Mouse (Mus musculus) heart, adult 2 months (tissue): ENCODE results near the gene Zfp553. TPM values are rescaled to one million over a fixed set of nuclear protein-coding genes. Genes with fewer than 3 reads are reported as not detected.
A peak's percentile ranks its signal among the peaks of the same experiment; 100 is the strongest.

Experiments
- DNase-seq, 2 experiments: peaks; one replicate each; pipeline ENCODE4 v3.0.0; 2021
- H3K27ac ChIP-seq: fragments of 200-600 bp; 2 replicates; pipeline ENCODE4 v1.8.1; 2022
- H3K27me3 ChIP-seq: fragments of 200-500 bp; 2 replicates; pipeline ENCODE4 v1.6.1; 2012; ENCODE audit warnings: mild to moderate bottlenecking, low read length, inconsistent platforms, mixed read lengths; ENCODE audit not compliant: control insufficient read depth, insufficient read depth
- H3K36me3 ChIP-seq: fragments of 200-500 bp; 2 replicates; pipeline ENCODE4 v1.6.1; 2012; ENCODE audit warnings: low read length, inconsistent platforms; ENCODE audit not compliant: control insufficient read depth, insufficient read depth
- H3K4me1 ChIP-seq: fragments of 200-500 bp; 2 replicates; pipeline ENCODE4 v1.6.1; 2011; ENCODE audit warnings: low read length; ENCODE audit not compliant: control insufficient read depth, insufficient read depth
- H3K4me3 ChIP-seq: fragments of 200-600 bp; 2 replicates; pipeline ENCODE4 v1.8.1; 2022
- H3K79me2 ChIP-seq: fragments of 200-500 bp; replicated peaks from 2 replicates; pipeline ENCODE4 v1.6.1; 2012; ENCODE audit warnings: mild to moderate bottlenecking, inconsistent platforms, low read length, moderate library complexity, mixed read lengths; ENCODE audit not compliant: control insufficient read depth, insufficient read depth
- H3K9ac ChIP-seq: fragments of 200-500 bp; 2 replicates; pipeline ENCODE4 v1.6.1; 2012; ENCODE audit warnings: low read depth, mild to moderate bottlenecking, control low read depth, inconsistent platforms, low read length, mixed read lengths
- CTCF ChIP-seq: fragments of 200-600 bp; IDR thresholded peaks from 2 replicates; pipeline ENCODE4 v1.8.1; 2022; ENCODE audit warnings: antibody characterized with exemption, mild to moderate bottlenecking, moderate library complexity
- EP300 ChIP-seq: fragments of 200-500 bp; IDR thresholded peaks from 2 replicates; pipeline ENCODE4 v1.6.1; 2011; ENCODE audit warnings: low read depth, low read length, control low read depth; ENCODE audit not compliant: insufficient read depth
- POLR2A ChIP-seq: fragments of 200-500 bp; IDR thresholded peaks from 2 replicates; pipeline ENCODE4 v1.6.1; 2011; ENCODE audit warnings: mild to moderate bottlenecking, low read depth, low read length, control low read depth; ENCODE audit not compliant: insufficient read depth
- WGBS: fragments of 180-500 bp; shearing (Covaris S2); methylation state at CpG from one replicate; pipeline ENCODE4 v1.1.7; 2018; 5-methylcytosine and 5-hydroxymethylcytosine counted together
- intact Hi-C: fragments of 180-260 bp; cut with DNase I; formaldehyde crosslinking; loops from one replicate; pipeline ENCODE4 v1.15.1; 2025
- long read RNA-seq: library from polyadenylated mRNA; stranded (forward); transcript quantifications from one replicate; pipeline ENCODE4 v2.0.0, GENCODE M21; 2021
- polyA plus RNA-seq: library from polyadenylated mRNA; depleted of rRNA; stranded (reverse); fragments of >200 nt; gene quantifications from 2 replicates; pipeline ENCODE4 v1.2.3, GENCODE M21; 2012; rRNA removed
- total RNA-seq, 2 experiments: library from RNA; stranded (reverse); gene quantifications; 2 replicates each; pipeline ENCODE4 v1.2.3; 2021

The Zfp553 gene
- total RNA-seq: 1 to 10 TPM; 6.0 to 6.3 TPM
- 5.0 and 6.5 TPM in 2 replicates for polyA plus RNA-seq
- long read RNA-seq, transcript Zfp553-202 (2 exons, 3,342 nt): major isoform, 6 of 7 reads
- long read RNA-seq, partial matches to known transcripts: 0 of 7 reads
- long read RNA-seq, other reads (novel, unspliced or antisense): 0 of 7 reads

DNA sequence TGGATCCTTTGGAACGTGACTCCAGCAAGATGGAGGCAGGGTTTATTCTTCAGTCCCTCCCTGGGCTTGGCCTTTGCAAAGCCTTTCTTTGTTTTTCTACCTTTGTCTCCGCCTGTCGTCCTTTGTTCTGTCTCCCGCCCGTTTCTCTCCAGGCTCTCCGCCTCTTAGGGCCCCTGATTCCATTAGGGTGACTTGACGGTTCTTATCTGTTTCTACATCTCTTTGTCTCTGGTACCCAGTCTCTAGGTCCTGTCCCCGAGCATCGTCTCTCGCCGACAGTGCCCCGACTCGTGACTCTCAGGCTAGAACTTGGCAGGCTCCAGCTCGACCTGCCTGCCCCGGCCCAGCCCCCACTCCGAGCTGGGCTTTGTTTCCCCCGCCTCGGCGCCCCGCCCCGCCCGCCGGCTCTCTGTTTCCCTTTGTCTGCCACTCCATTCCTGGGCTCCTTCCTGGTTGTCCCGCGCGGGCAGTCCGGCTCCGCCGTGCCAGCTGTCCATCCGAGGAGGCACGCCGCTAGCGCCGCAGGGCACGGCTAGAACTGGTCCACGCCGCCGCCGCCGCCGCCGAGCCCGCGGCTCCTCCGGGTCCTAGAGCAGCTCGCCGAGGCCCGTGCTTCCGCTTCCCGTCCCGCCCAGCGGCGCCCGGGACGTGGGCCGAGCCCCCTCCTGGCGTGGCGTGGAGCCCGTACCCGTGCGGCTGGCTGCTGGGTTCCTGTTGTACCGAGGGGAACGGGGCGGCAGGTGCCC, at the start of gene Zfp553, which contains the start of gene Sept1:
Zfp553 (plus strand) TSS at position 440 of the 746 bp plus-strand sequence.
Sept1 (minus strand) TSS at position 509 of the 746 bp plus-strand sequence.
- Histone ChIP-seq H3K27me3 (no peaks in the 10 kb centered on the region), H3K4me1 (peaks cover 5% of the 10 kb centered on the region), H3K9ac (peak within 1 kb of the TSS; percentile 98), H3K79me2 (peaks cover 3% of the 10 kb centered on the region), H3K27ac (peak within 1 kb of the TSS; percentile 90), H3K36me3 (peaks cover 4% of the 10 kb centered on the region), H3K4me3 (peak within 1 kb of the TSS; percentile 77)
- intact Hi-C loops: loop anchor here (1.0 to 5.0 kb wide), 2 partner anchors 23 to 115 kb away; no protein-coding TSS in a partner anchor
- WGBS: under 1% methylated on average over 64 of the region's 64 CpGs
- DNase-seq: peak; percentile 90 to 92
- TF ChIP-seq CTCF (peak; percentile 20), POLR2A (peak; percentile 13; the same call in 1 of the 2 replicates), EP300 (no peak)

DNA sequence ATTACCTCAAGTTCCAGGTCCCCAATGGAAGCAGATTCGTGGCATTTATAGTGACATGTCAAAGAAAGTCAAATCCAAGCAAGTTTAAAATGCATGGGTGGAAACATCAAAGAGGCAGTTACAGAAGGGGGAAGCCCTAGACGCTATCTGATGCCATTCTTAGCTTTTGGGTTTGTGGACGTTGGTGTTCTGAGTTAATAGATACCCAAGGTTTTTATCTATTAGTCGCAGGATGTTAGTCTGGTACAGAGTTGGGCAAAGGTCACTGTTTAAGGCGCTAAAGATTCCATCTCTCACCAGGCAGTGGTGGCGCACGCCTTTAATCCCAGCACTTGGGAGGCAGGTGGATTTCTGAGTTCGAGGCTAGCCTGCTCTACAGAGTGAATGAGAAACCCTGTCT, 49.5 kb upstream of the Zfp553 start:
- Histone ChIP-seq H3K9ac (no peak overlapping the region), H3K4me1 (no peaks in the 10 kb centered on the region), H3K27me3 (no peaks in the 10 kb centered on the region), H3K79me2 (no peaks in the 10 kb centered on the region), H3K36me3 (no peaks in the 10 kb centered on the region), H3K4me3 (no peak overlapping the region), H3K27ac (no peak overlapping the region)
- 75% methylated on average over 8 of the region's 8 CpGs for WGBS
- no peak for DNase-seq
- intact Hi-C loops: loop anchor here (5.0 kb wide), 1 partner anchor 61 kb away; the partner anchor contains the start of gene Qprt
- TF ChIP-seq POLR2A (no peak), CTCF (no peak), EP300 (no peak)

GRCm38 (mm10) chr7:127183828-127184227, 49.0 kb upstream of the Zfp553 start:
- Histone ChIP-seq H3K27me3 (no peaks in the 10 kb centered on the region), H3K79me2 (no peaks in the 10 kb centered on the region), H3K27ac (no peak overlapping the region), H3K4me1 (no peaks in the 10 kb centered on the region), H3K4me3 (no peak overlapping the region), H3K9ac (no peak overlapping the region), H3K36me3 (no peaks in the 10 kb centered on the region)
- 55% methylated on average over 6 of the region's 6 CpGs for WGBS
- DNase-seq: no peak
- TF ChIP-seq CTCF (peak; percentile 34), POLR2A (no peak), EP300 (no peak)
- intact Hi-C loops: loop anchor here (5.0 kb wide), 1 partner anchor 62 kb away; the partner anchor contains the start of gene Qprt

DNA sequence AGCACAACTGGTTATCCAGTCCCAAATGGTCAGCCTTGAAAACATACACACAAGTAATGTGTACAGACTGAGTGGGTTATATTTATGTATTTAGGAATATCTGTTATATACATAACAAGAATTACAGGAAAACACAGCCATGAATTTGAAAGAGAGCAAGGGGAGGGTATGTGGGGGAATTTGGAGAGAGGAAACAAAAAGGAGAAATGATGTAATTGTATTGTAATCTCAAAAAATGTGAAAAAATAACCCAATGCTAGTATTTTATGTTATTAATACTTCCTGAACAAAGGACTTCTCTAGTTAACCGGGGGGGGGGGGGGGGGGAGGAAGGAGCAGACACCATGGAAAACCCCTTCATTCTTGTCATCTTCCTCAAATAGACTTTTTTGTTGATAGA, 48.1 kb upstream of the Zfp553 start:
- H3K27me3 ChIP-seq: no peaks in the 10 kb centered on the region
- DNase-seq: no peak
- no peaks in the 10 kb centered on the region for H3K79me2 ChIP-seq
- no peak overlapping the region for H3K9ac ChIP-seq
- H3K4me3 ChIP-seq: no peak overlapping the region
- TF ChIP-seq POLR2A (no peak), EP300 (no peak), CTCF (no peak)
- no peak overlapping the region for H3K27ac ChIP-seq
- WGBS: 0% methylated on average over 1 of the region's 1 CpGs
- no peaks in the 10 kb centered on the region for H3K36me3 ChIP-seq
- intact Hi-C loops: loop anchor here (5.0 kb wide), 1 partner anchor 62 kb away; the partner anchor contains the start of gene Qprt
- H3K4me1 ChIP-seq: no peaks in the 10 kb centered on the region

DNA sequence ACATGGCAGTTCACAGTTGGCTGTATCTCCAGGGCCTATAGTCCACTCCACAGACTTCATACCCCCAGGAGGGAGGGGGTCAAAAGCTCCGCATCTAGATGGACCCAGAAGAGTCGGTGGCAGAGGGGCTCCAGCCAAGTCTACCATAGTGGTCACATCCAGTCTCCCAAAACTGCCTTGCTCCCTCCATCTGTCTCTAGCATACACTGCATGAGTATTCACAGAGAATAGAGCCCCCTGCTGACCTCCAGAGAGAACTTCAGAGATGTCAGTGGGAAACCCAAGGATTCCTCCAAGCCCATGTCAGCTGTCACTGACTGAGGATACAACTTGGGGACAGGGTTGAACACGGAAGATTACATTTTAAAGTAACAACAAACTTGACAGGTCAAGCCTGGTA, 47.3 kb upstream of the Zfp553 start:
- WGBS: 71% methylated on average over 3 of the region's 3 CpGs
- H3K4me1 ChIP-seq: no peaks in the 10 kb centered on the region
- no peak for DNase-seq
- no peaks in the 10 kb centered on the region for H3K79me2 ChIP-seq
- no peak overlapping the region for H3K9ac ChIP-seq
- no peak overlapping the region for H3K27ac ChIP-seq
- peak; percentile 48 for TF ChIP-seq CTCF
- no peak for TF ChIP-seq POLR2A
- no peak for TF ChIP-seq EP300
- intact Hi-C loops: no loop called here
- no peaks in the 10 kb centered on the region for H3K27me3 ChIP-seq
- H3K4me3 ChIP-seq: no peak overlapping the region
- no peaks in the 10 kb centered on the region for H3K36me3 ChIP-seq

GRCm38 (mm10) chr7:127187351-127187750, 45.5 kb upstream of the Zfp553 start:
- TF ChIP-seq EP300: no peak
- TF ChIP-seq CTCF: no peak
- no peak for TF ChIP-seq POLR2A
- Histone ChIP-seq H3K27ac (no peak overlapping the region), H3K4me1 (no peaks in the 10 kb centered on the region), H3K36me3 (no peaks in the 10 kb centered on the region), H3K27me3 (no peaks in the 10 kb centered on the region), H3K79me2 (no peaks in the 10 kb centered on the region), H3K9ac (no peak overlapping the region), H3K4me3 (no peak overlapping the region)
- intact Hi-C loops: no loop called here
- 74% methylated on average over 10 of the region's 10 CpGs for WGBS
- DNase-seq: no peak
